16 mouse cellular contexts compared by ENCODE assay signal in genomic region chr2:159014553-159014952, GRCm38 (mm10).
"Had no signal": no experiment of that assay in that cellular context is flagged by ENCODE, and none has a peak within 500 bp of the region (broad histone marks: within the 10 kb centered on the region; RNA-seq: fewer than 3 reads in every experiment).

No protein-coding gene starts in this region.

- DNase-seq: kidney, adult 8-10 months; kidney, postnatal 25 days; layer of hippocampus, postnatal 36 days; liver; liver, embryonic 13.5 days; liver, postnatal 0 days; lung, postnatal 14 days; right cerebral cortex, postnatal 25 days; thymus, postnatal 14 days had no signal

- H3K36me3 ChIP-seq: limb, embryonic 12.5 days; liver, embryonic 13.5 days; lung, embryonic 15.5 days; neural tube, embryonic 12.5 days had no signal

- H3K27me3 ChIP-seq: limb, embryonic 12.5 days; liver, embryonic 13.5 days; lung, embryonic 15.5 days; megakaryocyte, embryonic 14.5 days; neural tube, embryonic 12.5 days had no signal

- H3K9me3 ChIP-seq: liver, embryonic 13.5 days; lung, embryonic 15.5 days had no signal

- H3K27ac ChIP-seq: limb, embryonic 12.5 days; liver, embryonic 13.5 days; lung, embryonic 15.5 days; macrophage; neural tube, embryonic 12.5 days had no signal

- ATAC-seq: intestine, postnatal 0 days; liver, postnatal 0 days had no signal

- H3K4me3 ChIP-seq: limb, embryonic 12.5 days; liver, embryonic 13.5 days; lung, embryonic 15.5 days; megakaryocyte, embryonic 14.5 days; myocyte; neural tube, embryonic 12.5 days had no signal

- H3K4me1 ChIP-seq: limb, embryonic 12.5 days; liver, embryonic 13.5 days; lung, embryonic 15.5 days; megakaryocyte, embryonic 14.5 days; neural tube, embryonic 12.5 days had no signal

- H3K4me2 ChIP-seq: limb, embryonic 12.5 days; liver, embryonic 13.5 days; lung, embryonic 15.5 days; neural tube, embryonic 12.5 days had no signal

- H3K9ac ChIP-seq: limb, embryonic 12.5 days; liver, embryonic 13.5 days; liver, postnatal 0 days; lung, embryonic 15.5 days; neural tube, embryonic 12.5 days had no signal
